Mouse (Mus musculus): ENCODE measurements at regions not wholly inside any gene's neighbourhood (a gene's known extent, or its start where the extent isn't known, plus 50 kb on each side); places are given as distances from the start of the nearest gene placed in this dataset.
A peak's percentile ranks its signal among the peaks of the same experiment; 100 is the strongest.

DNA sequence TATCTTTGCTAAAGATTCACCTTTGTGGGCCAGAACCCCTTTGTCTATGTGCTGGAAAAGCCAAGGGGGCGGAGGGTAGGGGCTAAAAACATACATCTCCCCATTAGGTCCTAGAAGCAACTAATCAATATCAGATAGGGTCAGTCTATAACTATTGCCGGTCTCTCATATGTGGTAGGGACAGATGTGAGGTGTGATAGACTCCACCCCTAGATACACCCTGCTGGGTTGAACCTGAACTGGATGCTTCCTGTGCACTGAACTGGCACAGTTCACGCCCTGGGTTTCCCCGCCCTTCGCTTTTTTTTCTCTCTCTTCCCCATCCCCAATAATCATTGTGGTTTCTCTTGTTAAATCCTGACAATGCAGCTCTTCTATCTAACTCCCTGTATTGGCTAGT, 270.3 kb upstream of the Gpc5 start:
- ATAC-seq (replicated peaks; ENCODE audit: insufficient number of reproducible peaks, low FRiP score, low TSS enrichment), result no peak
- H3K9ac ChIP-seq (ENCODE audit: low read depth, low read length), result no peak overlapping the region
- H3K4me1 ChIP-seq (ENCODE audit: control insufficient read depth, insufficient read depth, low read length), result peaks cover 9% of the 10 kb centered on the region; the same call in 1 of the 2 replicates
- H3K27me3 ChIP-seq (ENCODE audit: control insufficient read depth, insufficient read depth, low read length), result no peaks in the 10 kb centered on the region
- no peak overlapping the region for H3K4me2 ChIP-seq
- 76% methylated on average over 5 of the region's 5 CpGs for WGBS (ENCODE audit: insufficient replicate concordance)
- H3K36me3 ChIP-seq (ENCODE audit: control insufficient read depth, insufficient read depth, low read length), result no peaks in the 10 kb centered on the region
- no peaks in the 10 kb centered on the region for H3K9me3 ChIP-seq (replicated peaks; ENCODE audit: control insufficient read depth, low read length)
- peak overlapping the region; percentile 35 for H3K27ac ChIP-seq (ENCODE audit: low read depth, low read length)
- no peak overlapping the region for H3K4me3 ChIP-seq (ENCODE audit: low read depth, low read length)

DNA sequence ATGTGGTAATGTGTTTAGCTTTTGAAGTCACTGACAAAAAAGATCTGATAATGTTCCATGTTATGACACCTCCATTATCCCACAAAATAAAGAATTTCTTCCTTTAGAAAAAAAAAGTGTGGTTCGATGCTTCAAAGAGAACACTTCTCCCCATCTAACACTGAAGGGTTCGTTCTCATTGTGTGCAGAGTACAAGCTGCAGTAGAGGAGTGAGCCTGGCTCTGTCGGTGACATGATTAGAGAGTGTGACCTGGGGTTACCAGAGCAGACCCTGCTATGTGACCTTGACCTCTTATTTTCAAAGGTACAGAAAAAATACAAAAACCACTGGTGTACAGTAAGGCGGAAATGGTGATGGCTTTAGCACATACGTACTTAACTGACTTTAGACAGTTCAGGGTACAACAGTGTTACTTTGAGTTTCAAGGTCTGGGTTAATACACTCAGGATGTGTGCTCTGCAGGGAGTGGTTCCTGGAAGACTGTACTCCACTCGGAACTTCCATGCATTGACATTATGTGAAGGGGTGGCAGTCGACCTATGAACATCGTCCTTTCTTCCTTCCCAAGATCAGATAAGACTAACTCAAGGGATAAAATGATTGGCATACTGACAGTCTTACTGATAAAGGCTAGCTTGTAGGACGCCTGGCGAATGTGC, 265.2 kb upstream of the Gpc5 start:
- WGBS (ENCODE audit: insufficient replicate concordance), result 36% methylated on average over 10 of the region's 10 CpGs
- H3K36me3 ChIP-seq (ENCODE audit: control insufficient read depth, insufficient read depth, low read length), result no peaks in the 10 kb centered on the region
- no peaks in the 10 kb centered on the region for H3K27me3 ChIP-seq (ENCODE audit: control insufficient read depth, insufficient read depth, low read length)
- no peak overlapping the region for H3K27ac ChIP-seq (ENCODE audit: low read depth, low read length)
- H3K9ac ChIP-seq (ENCODE audit: low read depth, low read length), result no peak overlapping the region
- no peak overlapping the region for H3K4me2 ChIP-seq
- H3K9me3 ChIP-seq (replicated peaks; ENCODE audit: control insufficient read depth, low read length), result no peaks in the 10 kb centered on the region
- H3K4me1 ChIP-seq (ENCODE audit: control insufficient read depth, insufficient read depth, low read length), result no peaks in the 10 kb centered on the region; the same call in 1 of the 2 replicates
- H3K4me3 ChIP-seq (ENCODE audit: low read depth, low read length), result no peak overlapping the region
- ATAC-seq (replicated peaks; ENCODE audit: insufficient number of reproducible peaks, low FRiP score, low TSS enrichment), result no peak

- Histone ChIP-seq H3K4me2 (no peak overlapping the region), H3K9me3 (replicated peaks; ENCODE audit: control insufficient read depth, low read length) (no peaks in the 10 kb centered on the region), H3K36me3 (ENCODE audit: control insufficient read depth, insufficient read depth, low read length) (no peaks in the 10 kb centered on the region), H3K27ac (ENCODE audit: low read depth, low read length) (no peak overlapping the region), H3K27me3 (ENCODE audit: control insufficient read depth, insufficient read depth, low read length) (no peaks in the 10 kb centered on the region), H3K4me1 (ENCODE audit: control insufficient read depth, insufficient read depth, low read length) (no peaks in the 10 kb centered on the region), H3K4me3 (ENCODE audit: low read depth, low read length) (no peak overlapping the region), H3K9ac (ENCODE audit: low read depth, low read length) (no peak overlapping the region)
- no peak for ATAC-seq (replicated peaks; ENCODE audit: insufficient number of reproducible peaks, low FRiP score, low TSS enrichment)
- whole genome bisulfite sequencing (ENCODE audit: insufficient replicate concordance), result 33% methylated on average over 2 of the region's 2 CpGs
Observed at GRCm38 (mm10) chr14:114829310-114829709, 262.7 kb upstream of the Gpc5 start.

DNA sequence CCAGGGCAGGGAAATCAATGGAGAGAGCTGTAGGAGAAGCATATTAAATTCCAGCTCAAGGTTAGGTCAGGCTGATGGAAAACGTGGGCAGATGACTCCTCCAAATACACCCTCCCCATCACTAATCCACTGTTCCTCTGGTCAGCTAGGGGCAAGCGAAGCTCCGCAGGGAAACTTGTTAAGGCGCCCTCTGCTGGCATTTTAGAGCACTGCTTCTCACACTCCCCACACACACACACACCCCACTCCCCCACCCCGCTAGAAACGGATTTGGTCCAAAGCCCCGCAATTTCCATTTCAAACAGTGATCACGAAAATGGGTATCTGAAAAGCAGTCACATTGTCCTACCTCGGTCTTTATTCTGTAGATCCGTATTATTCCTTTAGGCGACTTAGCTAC, 259.0 kb upstream of the Gpc5 start:
- no peak for ATAC-seq (replicated peaks; ENCODE audit: insufficient number of reproducible peaks, low FRiP score, low TSS enrichment)
- no peaks in the 10 kb centered on the region for H3K27me3 ChIP-seq (ENCODE audit: control insufficient read depth, insufficient read depth, low read length)
- no peaks in the 10 kb centered on the region for H3K36me3 ChIP-seq (ENCODE audit: control insufficient read depth, insufficient read depth, low read length)
- H3K4me1 ChIP-seq (ENCODE audit: control insufficient read depth, insufficient read depth, low read length), result no peaks in the 10 kb centered on the region
- no peak overlapping the region for H3K27ac ChIP-seq (ENCODE audit: low read depth, low read length)
- no peaks in the 10 kb centered on the region for H3K9me3 ChIP-seq (replicated peaks; ENCODE audit: control insufficient read depth, low read length)
- no peak overlapping the region for H3K9ac ChIP-seq (ENCODE audit: low read depth, low read length)
- H3K4me2 ChIP-seq, result peak overlapping the region; percentile 50; the same call in 1 of the 2 replicates
- 58% methylated on average over 11 of the region's 11 CpGs for WGBS (ENCODE audit: insufficient replicate concordance)
- H3K4me3 ChIP-seq (ENCODE audit: low read depth, low read length), result no peak overlapping the region

- WGBS (ENCODE audit: insufficient replicate concordance), result 69% methylated on average over 3 of the region's 3 CpGs
- no peak for ATAC-seq (replicated peaks; ENCODE audit: insufficient number of reproducible peaks, low FRiP score, low TSS enrichment)
- H3K9me3 ChIP-seq (replicated peaks; ENCODE audit: control insufficient read depth, low read length), result no peaks in the 10 kb centered on the region
Observed at GRCm38 (mm10) chr14:114836723-114837349, 255.2 kb upstream of the Gpc5 start.

GRCm38 (mm10) chr14:114837652-114838276, 254.3 kb upstream of the Gpc5 start:
- 62% methylated on average over 16 of the region's 16 CpGs for WGBS (ENCODE audit: insufficient replicate concordance)
- Histone ChIP-seq H3K4me2 (no peak overlapping the region), H3K36me3 (ENCODE audit: control insufficient read depth, insufficient read depth, low read length) (no peaks in the 10 kb centered on the region), H3K4me3 (ENCODE audit: low read depth, low read length) (no peak overlapping the region), H3K27ac (ENCODE audit: low read depth, low read length) (no peak overlapping the region), H3K9ac (ENCODE audit: low read depth, low read length) (no peak overlapping the region), H3K4me1 (ENCODE audit: control insufficient read depth, insufficient read depth, low read length) (no peaks in the 10 kb centered on the region), H3K9me3 (replicated peaks; ENCODE audit: control insufficient read depth, low read length) (no peaks in the 10 kb centered on the region), H3K27me3 (ENCODE audit: control insufficient read depth, insufficient read depth, low read length) (no peaks in the 10 kb centered on the region)
- no peak for ATAC-seq (replicated peaks; ENCODE audit: insufficient number of reproducible peaks, low FRiP score, low TSS enrichment)

More at GRCm38 (mm10) chr14:114836723-114837349, 255.2 kb upstream of the Gpc5 start:
- Histone ChIP-seq H3K9ac (ENCODE audit: low read depth, low read length) (no peak overlapping the region), H3K4me1 (ENCODE audit: control insufficient read depth, insufficient read depth, low read length) (no peaks in the 10 kb centered on the region), H3K27ac (ENCODE audit: low read depth, low read length) (no peak overlapping the region), H3K4me3 (ENCODE audit: low read depth, low read length) (no peak overlapping the region), H3K36me3 (ENCODE audit: control insufficient read depth, insufficient read depth, low read length) (no peaks in the 10 kb centered on the region), H3K4me2 (no peak overlapping the region), H3K27me3 (ENCODE audit: control insufficient read depth, insufficient read depth, low read length) (no peaks in the 10 kb centered on the region)

- Histone ChIP-seq H3K9me3 (replicated peaks; ENCODE audit: control insufficient read depth, low read length) (no peaks in the 10 kb centered on the region), H3K4me1 (ENCODE audit: control insufficient read depth, insufficient read depth, low read length) (no peaks in the 10 kb centered on the region), H3K27me3 (ENCODE audit: control insufficient read depth, insufficient read depth, low read length) (no peaks in the 10 kb centered on the region), H3K4me3 (ENCODE audit: low read depth, low read length) (no peak overlapping the region), H3K27ac (ENCODE audit: low read depth, low read length) (no peak overlapping the region), H3K9ac (ENCODE audit: low read depth, low read length) (no peak overlapping the region), H3K4me2 (no peak overlapping the region), H3K36me3 (ENCODE audit: control insufficient read depth, insufficient read depth, low read length) (no peaks in the 10 kb centered on the region)
- no peak for ATAC-seq (replicated peaks; ENCODE audit: insufficient number of reproducible peaks, low FRiP score, low TSS enrichment)
- WGBS (ENCODE audit: insufficient replicate concordance), result 81% methylated on average over 2 of the region's 2 CpGs
Observed at GRCm38 (mm10) chr14:114839340-114839903, 252.6 kb upstream of the Gpc5 start.

GRCm38 (mm10) chr14:114840766-114841165, 251.2 kb upstream of the Gpc5 start:
- no peaks in the 10 kb centered on the region for H3K36me3 ChIP-seq (ENCODE audit: control insufficient read depth, insufficient read depth, low read length)
- 79% methylated on average over 5 of the region's 5 CpGs for WGBS (ENCODE audit: insufficient replicate concordance)
- H3K9ac ChIP-seq (ENCODE audit: low read depth, low read length), result no peak overlapping the region
- no peak for ATAC-seq (replicated peaks; ENCODE audit: insufficient number of reproducible peaks, low FRiP score, low TSS enrichment)
- H3K9me3 ChIP-seq (replicated peaks; ENCODE audit: control insufficient read depth, low read length), result no peaks in the 10 kb centered on the region
- H3K4me2 ChIP-seq, result no peak overlapping the region
- H3K27me3 ChIP-seq (ENCODE audit: control insufficient read depth, insufficient read depth, low read length), result no peaks in the 10 kb centered on the region
- H3K4me3 ChIP-seq (ENCODE audit: low read depth, low read length), result no peak overlapping the region
- no peaks in the 10 kb centered on the region for H3K4me1 ChIP-seq (ENCODE audit: control insufficient read depth, insufficient read depth, low read length)
- H3K27ac ChIP-seq (ENCODE audit: low read depth, low read length), result no peak overlapping the region

All from heart, embryonic 11.5 days (tissue).